Mouse (Mus musculus) neural tube, embryonic 13.5 days (tissue): ENCODE data around the gene Wnk4. TPM values are rescaled to one million over a fixed set of nuclear protein-coding genes. Genes with fewer than 3 reads are reported as not detected.

Source experiments
- ATAC-seq: fragments of 200-750 bp; cut with Nextera tagmentation; 2 replicates; pipeline ENCODE4 v1.8.0; 2017; ENCODE audit warnings: low read depth, mild to moderate bottlenecking, moderate TSS enrichment, moderate library complexity
- H3K27ac ChIP-seq: fragments of 300-500 bp; sonication (generic); replicated peaks from 2 replicates; pipeline ENCODE4 v1.5.1; 2015; ENCODE audit warnings: moderate library complexity, mild to moderate bottlenecking, inconsistent platforms
- H3K27me3 ChIP-seq: fragments of 300-500 bp; sonication (generic); 2 replicates; pipeline ENCODE4 v1.6.1; 2015; ENCODE audit warnings: mild to moderate bottlenecking, inconsistent platforms
- H3K36me3 ChIP-seq: fragments of 300-500 bp; sonication (generic); 2 replicates; pipeline ENCODE4 v1.6.1; 2015; ENCODE audit warnings: mild to moderate bottlenecking, inconsistent platforms
- H3K4me1 ChIP-seq: fragments of 300-500 bp; sonication (generic); replicated peaks from 2 replicates; pipeline ENCODE4 v1.6.1; 2015; ENCODE audit warnings: inconsistent platforms
- H3K4me2 ChIP-seq: fragments of 300-500 bp; sonication (generic); 2 replicates; pipeline ENCODE4 v1.6.1; 2015; ENCODE audit warnings: inconsistent platforms, mild to moderate bottlenecking, moderate library complexity
- H3K4me3 ChIP-seq: fragments of 300-500 bp; sonication (generic); 2 replicates; pipeline ENCODE4 v1.5.1; 2015; ENCODE audit warnings: mild to moderate bottlenecking, inconsistent platforms
- H3K9ac ChIP-seq: fragments of 300-500 bp; sonication (generic); 2 replicates; pipeline ENCODE4 v1.6.1; 2015; ENCODE audit warnings: moderate library complexity, mild to moderate bottlenecking, inconsistent platforms
- H3K9me3 ChIP-seq: fragments of 300-500 bp; sonication (generic); 2 replicates; pipeline ENCODE4 v1.6.1; 2016; ENCODE audit warnings: inconsistent platforms
- WGBS: fragments of 180-500 bp; shearing (Covaris S2); methylation state at CpG from one replicate; pipeline ENCODE4 v1.1.7; 2015; 5-methylcytosine and 5-hydroxymethylcytosine counted together
- polyA plus RNA-seq: library from polyadenylated mRNA; unstranded; fragments of >200 nt; fragmentation: Nextera tagmentation; extraction: Ambion mirVana; gene quantifications from 2 replicates; pipeline ENCODE4 v1.2.1, GENCODE M21; 2015

The Wnk4 gene
- polyA plus RNA-seq, 1 experiment from 2014 or later = 5.5 TPM

GRCm38 (mm10) chr11:101282896-101283295, 22.5 kb downstream of the Wnk4 start:
- H3K4me3 ChIP-seq = no peak overlapping the region
- H3K27ac ChIP-seq = no peak overlapping the region
- WGBS = 20% methylated on average over 5 of the region's 5 CpGs

GRCm38 (mm10) chr11:101283805-101284204, 23.4 kb downstream of the Wnk4 start:
- no peak overlapping the region for H3K9ac ChIP-seq
- H3K36me3 ChIP-seq = peaks cover 26% of the 10 kb centered on the region
- peaks cover 9% of the 10 kb centered on the region; the same call in 1 of the 2 replicates for H3K27me3 ChIP-seq
- WGBS = 67% methylated on average over 4 of the region's 4 CpGs
- H3K27ac ChIP-seq = no peak overlapping the region
- no peak overlapping the region for H3K4me2 ChIP-seq
- H3K4me3 ChIP-seq = no peak overlapping the region
- H3K9me3 ChIP-seq = no peaks in the 10 kb centered on the region
- H3K4me1 ChIP-seq = peaks cover 4% of the 10 kb centered on the region
- no peak for ATAC-seq

More at GRCm38 (mm10) chr11:101282896-101283295, 22.5 kb downstream of the Wnk4 start:
- H3K27me3 ChIP-seq = peaks cover 9% of the 10 kb centered on the region; the same call in 1 of the 2 replicates
- peaks cover 17% of the 10 kb centered on the region for H3K36me3 ChIP-seq
- no peak overlapping the region for H3K9ac ChIP-seq
- no peaks in the 10 kb centered on the region for H3K9me3 ChIP-seq
- H3K4me2 ChIP-seq = no peak overlapping the region
- no peak for ATAC-seq
- peaks cover 9% of the 10 kb centered on the region for H3K4me1 ChIP-seq

GRCm38 (mm10) chr11:101287306-101287705, 26.9 kb downstream of the Wnk4 start:
- no peak for ATAC-seq
- H3K9me3 ChIP-seq = no peaks in the 10 kb centered on the region
- WGBS = 89% methylated on average over 9 of the region's 9 CpGs
- no peak overlapping the region for H3K9ac ChIP-seq
- no peak overlapping the region for H3K4me3 ChIP-seq
- H3K27ac ChIP-seq = no peak overlapping the region
- no peak overlapping the region for H3K4me2 ChIP-seq
- H3K36me3 ChIP-seq = peaks cover 61% of the 10 kb centered on the region
- H3K4me1 ChIP-seq = no peaks in the 10 kb centered on the region
- no peaks in the 10 kb centered on the region for H3K27me3 ChIP-seq

GRCm38 (mm10) chr11:101291231-101291630, 30.9 kb downstream of the Wnk4 start:
- no peak overlapping the region for H3K4me3 ChIP-seq
- no peaks in the 10 kb centered on the region for H3K9me3 ChIP-seq
- no peak overlapping the region for H3K9ac ChIP-seq
- no peaks in the 10 kb centered on the region for H3K4me1 ChIP-seq
- H3K36me3 ChIP-seq = peaks cover 95% of the 10 kb centered on the region
- H3K27ac ChIP-seq = no peak overlapping the region
- no peak overlapping the region for H3K4me2 ChIP-seq
- WGBS = 97% methylated on average over 8 of the region's 8 CpGs
- no peak for ATAC-seq
- H3K27me3 ChIP-seq = no peaks in the 10 kb centered on the region

GRCm38 (mm10) chr11:101295191-101295590, 34.8 kb downstream of the Wnk4 start:
- no peak for ATAC-seq
- Histone ChIP-seq H3K4me2 (no peak overlapping the region), H3K9me3 (no peaks in the 10 kb centered on the region), H3K27ac (no peak overlapping the region), H3K4me3 (no peak overlapping the region), H3K36me3 (peaks cover 86% of the 10 kb centered on the region), H3K4me1 (peaks cover 8% of the 10 kb centered on the region), H3K9ac (no peak overlapping the region), H3K27me3 (no peaks in the 10 kb centered on the region)
- WGBS = 94% methylated on average over 8 of the region's 8 CpGs

- no peak for ATAC-seq
- Histone ChIP-seq H3K4me3 (peak overlapping the region; percentile 93), H3K36me3 (peaks cover 31% of the 10 kb centered on the region), H3K4me1 (peaks cover 22% of the 10 kb centered on the region), H3K9ac (peak overlapping the region; percentile 93), H3K4me2 (peak overlapping the region; percentile 100), H3K27me3 (no peaks in the 10 kb centered on the region; the same call in 1 of the 2 replicates), H3K27ac (no peak overlapping the region), H3K9me3 (no peaks in the 10 kb centered on the region)
- 70% methylated on average over 7 of the region's 7 CpGs for WGBS
Measured at GRCm38 (mm10) chr11:101300881-101301280, 40.5 kb downstream of the Wnk4 start.

DNA sequence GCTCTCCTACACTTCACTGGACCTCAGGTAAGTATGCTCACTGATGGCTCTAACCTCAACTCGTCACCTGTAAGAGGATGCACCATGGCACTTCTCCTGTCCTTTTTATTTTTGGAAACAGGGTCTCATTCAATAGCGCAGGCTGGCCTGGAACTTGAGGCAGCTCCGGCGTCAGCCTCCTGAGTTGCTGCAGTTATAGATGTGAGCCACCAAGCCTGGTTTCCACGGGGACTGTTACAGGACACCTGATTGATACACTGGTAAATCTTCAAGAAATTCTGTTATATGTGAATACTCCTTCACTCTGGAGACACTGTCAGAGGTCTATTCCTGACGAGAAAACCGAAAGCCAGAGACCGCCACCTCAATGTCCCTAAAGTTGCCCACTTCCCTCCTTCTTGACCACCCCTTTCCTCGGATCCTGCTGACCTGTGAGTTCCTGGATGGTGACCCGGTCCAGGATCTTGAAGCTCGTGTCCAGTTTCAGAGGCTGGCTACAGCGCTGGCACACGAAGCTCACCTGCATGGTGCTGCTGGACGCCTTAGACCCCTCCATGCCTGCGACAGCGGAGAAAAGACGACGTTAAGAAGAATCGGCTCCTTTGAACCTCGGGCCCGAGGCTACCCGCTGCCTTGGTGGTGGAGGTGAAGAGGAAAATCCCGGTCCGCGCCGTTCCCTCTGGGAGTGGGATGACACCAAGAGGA, 41.1 kb downstream of the Wnk4 start:
- peak; percentile 38; the same call in 1 of the 2 replicates for ATAC-seq
- peaks cover 26% of the 10 kb centered on the region for H3K36me3 ChIP-seq
- no peaks in the 10 kb centered on the region; the same call in 1 of the 2 replicates for H3K27me3 ChIP-seq
- peak overlapping the region; percentile 49 for H3K27ac ChIP-seq
- H3K9me3 ChIP-seq = no peaks in the 10 kb centered on the region
- H3K4me3 ChIP-seq = peak overlapping the region; percentile 93
- peak overlapping the region; percentile 100 for H3K4me2 ChIP-seq
- 14% methylated on average over 26 of the region's 26 CpGs for WGBS
- H3K4me1 ChIP-seq = peaks cover 22% of the 10 kb centered on the region
- peak overlapping the region; percentile 93 for H3K9ac ChIP-seq

DNA sequence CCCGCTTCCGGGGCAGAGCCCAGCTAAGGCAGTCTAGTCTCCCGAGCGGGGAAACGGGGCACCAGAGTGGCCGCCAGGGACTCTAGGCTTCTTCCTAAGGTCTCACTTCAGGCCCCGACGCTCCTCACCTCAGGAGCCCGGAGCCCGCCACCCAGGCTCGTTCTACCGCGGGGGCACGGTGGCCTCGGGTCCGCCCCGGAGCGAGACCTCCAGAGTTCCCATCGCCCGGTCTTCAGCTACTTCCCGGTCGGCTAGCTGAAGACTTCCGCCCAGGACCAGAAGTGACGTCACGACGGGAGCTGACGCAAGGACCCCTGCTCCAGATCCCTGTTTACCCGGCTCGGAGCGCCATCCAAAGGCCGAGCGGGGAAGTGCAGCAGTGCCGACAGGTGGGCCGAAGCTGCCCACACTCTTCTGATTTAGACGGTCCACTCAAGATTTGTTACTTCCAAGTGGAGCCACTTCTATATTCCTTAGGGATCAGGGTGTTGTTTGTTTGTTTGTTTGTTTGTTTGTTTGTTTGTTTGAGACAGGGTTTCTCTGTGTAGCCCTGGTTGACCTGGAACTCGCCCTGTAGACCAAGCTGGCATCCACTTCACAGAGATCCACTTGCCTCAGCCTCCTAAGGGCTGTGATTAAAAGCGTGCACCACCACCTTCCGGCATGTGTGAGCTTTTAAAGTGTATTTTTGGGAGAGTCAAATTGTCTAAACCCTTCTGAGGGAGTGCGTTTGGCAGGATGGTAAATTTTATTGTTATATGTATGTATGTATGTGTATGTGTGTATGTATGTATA, 41.8 kb downstream of the Wnk4 start, which contains the start of gene Becn1:
Gene Becn1, minus strand, starts transcription at position 283 of the 795 bp plus-strand sequence.
- no peaks in the 10 kb centered on the region; the same call in 1 of the 2 replicates for H3K27me3 ChIP-seq
- peak within 1 kb of the TSS; percentile 93 for H3K9ac ChIP-seq
- ATAC-seq = peak; percentile 96
- peak within 1 kb of the TSS; percentile 100 for H3K4me2 ChIP-seq
- H3K36me3 ChIP-seq = peaks cover 25% of the 10 kb centered on the region
- peak within 1 kb of the TSS; percentile 93 for H3K4me3 ChIP-seq
- 6% methylated on average over 39 of the region's 39 CpGs for WGBS
- peaks cover 22% of the 10 kb centered on the region for H3K4me1 ChIP-seq
- no peaks in the 10 kb centered on the region for H3K9me3 ChIP-seq
- peak within 1 kb of the TSS; percentile 49 for H3K27ac ChIP-seq

- no peak overlapping the region for H3K4me3 ChIP-seq
- WGBS = 49% methylated on average over 5 of the region's 5 CpGs
- no peak overlapping the region for H3K4me2 ChIP-seq
- no peak overlapping the region for H3K27ac ChIP-seq
- peaks cover 5% of the 10 kb centered on the region; the same call in 1 of the 2 replicates for H3K27me3 ChIP-seq
- ATAC-seq = no peak
- no peaks in the 10 kb centered on the region for H3K4me1 ChIP-seq
- H3K9me3 ChIP-seq = no peaks in the 10 kb centered on the region
- no peak overlapping the region for H3K9ac ChIP-seq
- no peaks in the 10 kb centered on the region for H3K36me3 ChIP-seq
Measured at GRCm38 (mm10) chr11:101307744-101308143, 47.4 kb downstream of the Wnk4 start.

DNA sequence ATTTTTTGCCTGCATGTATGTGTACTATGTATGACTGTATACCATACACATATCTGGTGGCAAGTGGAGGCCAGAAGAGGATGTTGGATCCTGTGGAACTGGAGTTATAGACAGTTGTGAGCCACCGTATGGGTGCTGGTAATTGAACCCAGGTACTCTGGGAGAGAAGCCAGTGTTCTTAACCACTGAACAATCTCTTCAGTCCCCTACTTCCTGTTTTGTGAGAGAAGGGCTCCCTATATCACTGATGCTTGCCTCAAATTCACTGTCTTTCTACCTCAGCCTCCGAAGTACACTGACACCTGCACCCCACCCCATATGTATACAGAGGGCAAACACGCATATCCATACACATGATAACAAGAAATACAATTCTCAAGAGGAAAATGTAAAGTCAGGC, 50.7 kb downstream of the Wnk4 start:
- Histone ChIP-seq H3K4me3 (no peak overlapping the region), H3K27me3 (0 out of 2 replicates have a peak, but pooled peaks cover 5% of the 10 kb centered on the region), H3K36me3 (no peaks in the 10 kb centered on the region), H3K9me3 (no peaks in the 10 kb centered on the region), H3K4me1 (0 out of 2 replicates have a peak, but pooled peaks cover 7% of the 10 kb centered on the region), H3K4me2 (no peak overlapping the region), H3K9ac (no peak overlapping the region), H3K27ac (no peak overlapping the region)
- ATAC-seq = no peak
- WGBS = 86% methylated on average over 3 of the region's 3 CpGs

DNA sequence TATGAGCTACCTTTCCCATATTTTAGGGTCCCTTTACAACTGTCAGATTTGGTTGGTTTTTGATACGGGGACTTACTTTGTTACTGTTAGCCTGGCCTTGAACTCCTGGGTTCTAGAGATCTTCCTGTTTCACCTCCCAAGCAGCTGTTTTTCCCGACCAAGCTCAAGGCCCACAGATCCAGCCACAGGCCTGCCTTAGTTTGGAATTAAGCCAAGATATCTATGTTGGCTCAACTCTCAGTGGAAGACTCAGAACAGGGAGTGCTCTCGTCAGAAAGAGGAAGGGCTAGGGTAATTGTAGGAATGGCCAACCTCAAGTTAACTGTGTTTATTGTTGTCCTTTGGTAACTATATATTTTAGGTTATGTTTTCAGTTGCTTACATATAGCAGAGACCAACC, 51.8 kb downstream of the Wnk4 start:
- no peak overlapping the region for H3K4me3 ChIP-seq
- no peak for ATAC-seq
- H3K27ac ChIP-seq = no peak overlapping the region
- H3K4me2 ChIP-seq = no peak overlapping the region
- H3K4me1 ChIP-seq = peaks cover 13% of the 10 kb centered on the region
- no peak overlapping the region for H3K9ac ChIP-seq
- H3K36me3 ChIP-seq = no peaks in the 10 kb centered on the region
- H3K9me3 ChIP-seq = no peaks in the 10 kb centered on the region
- 76% methylated on average over 3 of the region's 3 CpGs for WGBS
- 0 out of 2 replicates have a peak, but pooled peaks cover 5% of the 10 kb centered on the region for H3K27me3 ChIP-seq

DNA sequence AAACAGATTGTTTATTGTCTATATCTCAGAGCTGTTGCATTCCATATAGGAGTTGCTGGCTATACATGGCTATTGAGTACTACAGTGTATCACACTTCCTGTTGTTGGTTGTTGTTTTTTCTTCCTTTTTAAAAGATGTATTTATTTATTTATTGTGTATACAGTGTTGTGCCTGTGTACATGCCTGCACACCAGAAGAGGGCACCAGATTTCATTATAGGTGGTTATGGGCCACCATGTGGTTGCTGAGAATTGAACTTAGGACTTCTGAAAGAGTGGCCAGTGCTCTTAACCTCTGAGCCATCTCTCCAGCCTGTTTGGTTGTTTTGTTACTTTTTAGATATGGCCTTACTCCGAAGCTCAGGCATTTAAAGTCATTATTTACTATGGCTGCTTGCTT, 54.2 kb downstream of the Wnk4 start:
- H3K4me2 ChIP-seq = no peak overlapping the region
- H3K27me3 ChIP-seq = no peaks in the 10 kb centered on the region
- H3K4me3 ChIP-seq = no peak overlapping the region
- peaks cover 21% of the 10 kb centered on the region for H3K36me3 ChIP-seq
- no peak overlapping the region for H3K9ac ChIP-seq
- H3K27ac ChIP-seq = no peak overlapping the region
- no peaks in the 10 kb centered on the region for H3K9me3 ChIP-seq
- peaks cover 24% of the 10 kb centered on the region for H3K4me1 ChIP-seq
- no peak for ATAC-seq
- 94% methylated on average over 1 of the region's 1 CpGs for WGBS
